Mouse (Mus musculus) liver, adult 2 months (tissue): ENCODE measurements around the gene Gm20708.

Experiments used
- CTCF ChIP-seq: fragments of 200-500 bp; IDR thresholded peaks from 2 replicates; pipeline ENCODE4 v1.5.1; 2011; ENCODE audit warnings: low read depth, low read length, control low read depth
- POLR2A ChIP-seq: fragments of 200-500 bp; IDR thresholded peaks from 2 replicates; pipeline ENCODE4 v1.6.1; 2011; ENCODE audit warnings: low read length, control low read depth; ENCODE audit not compliant: insufficient read depth; ENCODE audit errors: extremely low read depth

DNA sequence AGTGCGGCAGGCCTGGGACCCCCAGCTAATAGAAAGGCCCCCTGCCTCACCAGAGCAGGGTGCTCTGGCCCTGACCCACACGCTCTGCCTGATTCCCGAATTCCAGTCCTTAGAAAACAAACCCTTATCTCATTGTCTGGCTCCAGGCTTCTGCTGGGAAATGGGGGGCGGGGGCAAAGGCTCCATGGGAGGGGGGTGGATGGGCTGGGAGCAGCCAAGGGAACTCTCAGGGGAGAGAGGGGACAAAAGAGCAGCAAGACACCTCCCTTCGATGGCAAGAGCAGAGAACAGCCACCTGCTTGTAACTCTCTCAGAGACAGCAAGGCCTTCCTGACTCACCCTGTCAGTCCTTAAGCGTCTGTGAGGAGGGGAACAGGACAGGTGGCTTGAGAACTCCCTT, 66.2 kb downstream of the Gm20708 start:
- TF ChIP-seq CTCF = no peak
- no peak for TF ChIP-seq POLR2A
